Mouse (Mus musculus): ENCODE results near the gene Arhgap10. TPM values are rescaled to one million over a fixed set of nuclear protein-coding genes. Genes with fewer than 3 reads are reported as not detected.

The Arhgap10 gene
- polyA plus RNA-seq, 1 experiment from 2014 or later: 34.1 TPM

DNA sequence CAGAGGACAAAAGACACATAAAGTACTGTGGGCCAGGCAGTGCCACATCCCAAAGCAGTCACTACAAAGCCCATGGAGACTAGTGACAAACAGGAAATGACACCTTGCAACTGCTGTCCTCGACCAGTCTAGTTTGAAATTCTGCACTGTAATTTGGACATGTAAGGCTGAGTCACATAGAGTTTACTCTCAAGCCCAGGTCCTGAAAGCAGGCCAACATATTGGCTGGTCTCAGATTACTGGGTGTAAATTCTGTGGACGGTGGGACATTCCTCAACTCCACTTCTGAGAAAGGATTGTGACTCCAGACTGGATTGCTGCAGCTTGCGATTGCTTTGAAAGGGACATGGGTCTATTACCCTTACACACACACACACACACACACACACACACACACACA, 229.7 kb downstream of the Arhgap10 start:
- Histone ChIP-seq H3K4me3 (replicated peaks) (no peak overlapping the region), H3K4me2 (no peak overlapping the region), H3K9ac (no peak overlapping the region), H3K27me3 (no peaks in the 10 kb centered on the region), H3K27ac (no peak overlapping the region), H3K4me1 (no peaks in the 10 kb centered on the region), H3K9me3 (replicated peaks) (no peaks in the 10 kb centered on the region), H3K36me3 (no peaks in the 10 kb centered on the region)
- 28% methylated on average over 3 of the region's 3 CpGs for WGBS
- no peak; the same call in 1 of the 2 replicates for ATAC-seq (replicated peaks; ENCODE audit: low FRiP score)

DNA sequence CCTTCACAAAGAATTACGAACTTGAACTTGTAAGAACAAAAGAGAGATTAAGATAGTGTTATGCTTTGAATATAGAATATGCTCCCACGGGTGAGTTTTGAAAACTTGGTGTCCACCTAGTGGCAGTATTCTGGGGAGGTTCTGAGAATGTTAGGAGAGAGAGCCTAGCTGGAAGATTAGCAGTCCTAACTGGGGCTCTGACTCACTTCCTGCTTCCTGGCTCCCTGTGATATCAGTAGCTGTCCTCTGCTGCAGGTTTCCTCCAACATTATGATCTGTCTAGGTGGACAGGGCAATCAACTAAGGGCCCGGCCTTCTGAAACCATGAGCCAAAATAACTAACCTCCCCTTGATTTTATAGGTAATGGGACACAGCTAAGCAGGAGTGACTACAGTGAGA, 233.3 kb downstream of the Arhgap10 start:
- H3K4me3 ChIP-seq (replicated peaks): no peak overlapping the region
- H3K4me2 ChIP-seq: no peak overlapping the region
- no peaks in the 10 kb centered on the region for H3K9me3 ChIP-seq (replicated peaks)
- ATAC-seq (replicated peaks; ENCODE audit: low FRiP score): no peak
- H3K27ac ChIP-seq: no peak overlapping the region
- H3K9ac ChIP-seq: no peak overlapping the region
- 0 out of 2 replicates have a peak, but pooled peaks cover 2% of the 10 kb centered on the region for H3K4me1 ChIP-seq
- WGBS: 85% methylated on average over 3 of the region's 3 CpGs
- no peaks in the 10 kb centered on the region for H3K36me3 ChIP-seq
- H3K27me3 ChIP-seq: no peaks in the 10 kb centered on the region

DNA sequence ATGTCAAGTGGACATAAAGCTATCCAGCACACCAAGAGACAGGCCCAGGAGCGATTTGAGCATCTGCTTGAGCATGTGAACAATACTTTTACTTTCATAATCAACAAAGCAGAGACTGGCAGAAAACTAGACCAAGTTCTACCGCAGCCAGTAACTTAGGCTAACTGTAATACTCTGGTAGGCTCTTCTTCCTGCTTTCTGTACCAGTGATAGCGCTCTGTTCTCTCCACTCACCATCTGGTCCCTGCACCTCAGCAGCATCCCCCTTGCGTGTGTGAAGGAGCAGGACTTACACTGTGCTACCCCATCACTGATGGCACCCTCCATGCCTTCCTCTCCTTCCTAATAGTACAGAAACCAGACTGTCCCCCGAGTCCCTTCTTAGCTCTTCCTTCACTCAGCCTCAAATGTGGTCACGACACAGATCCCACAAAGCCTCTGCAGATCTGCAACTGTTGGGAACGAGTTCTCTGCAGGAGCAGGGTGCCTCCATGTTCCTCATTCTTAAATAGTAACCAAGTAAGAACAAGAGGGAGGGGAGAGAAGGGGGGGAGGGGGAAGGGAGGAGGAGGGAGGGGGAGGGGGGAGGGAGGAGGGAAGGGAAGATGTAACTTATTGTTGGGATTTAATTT, 235.0 kb downstream of the Arhgap10 start:
- H3K4me2 ChIP-seq: no peak overlapping the region
- no peaks in the 10 kb centered on the region for H3K36me3 ChIP-seq
- no peak overlapping the region for H3K4me3 ChIP-seq (replicated peaks)
- 93% methylated on average over 7 of the region's 7 CpGs for WGBS
- no peak overlapping the region for H3K9ac ChIP-seq
- 0 out of 2 replicates have a peak, but pooled peaks cover 2% of the 10 kb centered on the region for H3K4me1 ChIP-seq
- ATAC-seq (replicated peaks; ENCODE audit: low FRiP score): 0 out of 2 replicates have a peak, but pooled peaks have one; percentile 19
- H3K27me3 ChIP-seq: no peaks in the 10 kb centered on the region
- H3K27ac ChIP-seq: no peak overlapping the region
- H3K9me3 ChIP-seq (replicated peaks): no peaks in the 10 kb centered on the region

DNA sequence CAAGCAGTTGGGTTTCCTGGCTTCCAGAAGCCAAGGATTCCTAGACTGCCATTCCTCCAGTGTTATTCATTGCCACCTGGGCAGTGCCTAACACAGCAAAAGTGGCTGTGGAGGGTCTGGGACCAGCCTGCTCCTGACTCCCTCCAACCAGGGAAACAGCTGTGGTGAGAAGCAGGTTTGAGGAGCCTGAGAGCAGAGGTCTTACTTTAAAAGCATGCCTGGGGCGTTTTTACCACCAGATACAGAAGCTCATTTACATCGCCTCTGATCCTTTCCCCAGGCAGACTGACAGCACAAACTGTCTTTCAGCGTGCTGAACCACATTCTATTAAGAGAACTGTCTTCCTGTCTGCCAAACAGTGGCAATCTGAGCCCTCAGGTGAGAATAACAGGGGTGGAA, 237.8 kb downstream of the Arhgap10 start:
- H3K4me3 ChIP-seq (replicated peaks): no peak overlapping the region
- H3K4me1 ChIP-seq: peaks cover 5% of the 10 kb centered on the region
- H3K9me3 ChIP-seq (replicated peaks): no peaks in the 10 kb centered on the region
- ATAC-seq (replicated peaks; ENCODE audit: low FRiP score): no peak
- H3K27ac ChIP-seq: no peak overlapping the region
- H3K4me2 ChIP-seq: no peak overlapping the region
- peaks cover 10% of the 10 kb centered on the region; the same call in 1 of the 2 replicates for H3K36me3 ChIP-seq
- H3K9ac ChIP-seq: no peak overlapping the region
- no peaks in the 10 kb centered on the region for H3K27me3 ChIP-seq
- 43% methylated on average over 3 of the region's 3 CpGs for WGBS

DNA sequence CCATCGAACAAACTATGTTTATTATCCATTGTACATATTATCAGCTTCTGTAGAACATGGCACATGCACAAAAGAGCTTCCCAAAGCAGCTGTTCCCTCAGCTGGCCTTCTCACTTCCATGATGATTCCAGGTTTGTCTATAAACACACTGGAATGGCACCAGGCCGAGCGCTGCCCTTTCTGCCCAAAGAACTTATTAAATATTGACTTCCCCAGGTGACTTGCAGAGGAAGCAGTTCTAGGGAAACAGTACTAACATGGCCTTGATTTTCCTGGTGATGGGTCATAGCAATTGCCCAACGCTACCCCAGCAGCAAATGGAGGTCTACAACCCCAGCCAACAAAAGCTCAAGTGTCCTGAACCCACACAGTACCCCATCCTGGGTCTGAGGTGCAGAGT, 239.5 kb downstream of the Arhgap10 start:
- Histone ChIP-seq H3K36me3 (peaks cover 10% of the 10 kb centered on the region; the same call in 1 of the 2 replicates), H3K9ac (no peak overlapping the region), H3K4me2 (no peak overlapping the region), H3K4me3 (replicated peaks) (no peak overlapping the region), H3K27me3 (no peaks in the 10 kb centered on the region), H3K27ac (no peak overlapping the region), H3K4me1 (peaks cover 5% of the 10 kb centered on the region), H3K9me3 (replicated peaks) (no peaks in the 10 kb centered on the region)
- 94% methylated on average over 4 of the region's 4 CpGs for WGBS
- ATAC-seq (replicated peaks; ENCODE audit: low FRiP score): no peak

DNA sequence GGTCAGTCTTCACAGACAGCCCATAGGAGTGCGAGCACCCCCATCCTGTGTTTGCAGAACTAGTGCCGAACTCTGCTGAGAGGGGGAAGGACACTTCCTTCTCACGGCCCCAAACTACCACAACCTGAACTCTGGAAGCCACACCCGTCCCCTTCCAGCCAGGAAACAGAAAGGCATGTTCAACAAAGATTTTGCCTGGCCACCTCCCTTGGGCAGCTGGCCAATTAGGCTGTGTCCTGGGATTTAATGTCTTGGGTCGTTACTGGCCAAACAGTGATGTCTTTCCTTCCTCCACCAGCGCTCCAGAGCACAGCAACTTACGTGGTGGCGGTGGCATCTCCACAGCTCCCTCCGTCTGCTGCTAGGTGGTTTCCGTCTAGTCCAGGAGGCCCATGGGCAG, 240.9 kb downstream of the Arhgap10 start:
- H3K36me3 ChIP-seq: peaks cover 14% of the 10 kb centered on the region
- H3K9ac ChIP-seq: no peak overlapping the region
- peaks cover 4% of the 10 kb centered on the region for H3K4me1 ChIP-seq
- ATAC-seq (replicated peaks; ENCODE audit: low FRiP score): no peak
- 79% methylated on average over 10 of the region's 10 CpGs for WGBS
- no peak overlapping the region for H3K4me2 ChIP-seq
- H3K27ac ChIP-seq: no peak overlapping the region
- no peak overlapping the region for H3K4me3 ChIP-seq (replicated peaks)
- H3K27me3 ChIP-seq: no peaks in the 10 kb centered on the region
- H3K9me3 ChIP-seq (replicated peaks): no peaks in the 10 kb centered on the region

DNA sequence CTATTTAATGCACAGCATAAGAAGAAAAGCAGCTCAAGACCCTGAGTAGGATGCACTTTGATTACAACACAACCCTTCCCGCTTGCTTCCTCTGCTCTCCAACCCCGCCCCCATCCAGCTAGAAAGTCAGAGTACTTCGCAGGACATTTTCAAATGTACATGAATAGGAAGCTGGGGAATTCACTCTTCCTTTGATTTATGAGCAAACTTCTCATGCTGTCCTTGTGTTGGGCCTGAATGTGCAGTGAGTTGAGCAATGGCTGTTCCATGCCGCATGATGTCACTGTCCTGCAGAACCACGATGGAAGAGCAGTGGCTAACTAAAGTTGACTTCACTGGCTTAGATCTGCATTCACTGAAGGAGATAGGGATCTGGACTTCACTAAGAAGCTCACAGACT, 242.2 kb downstream of the Arhgap10 start:
- Histone ChIP-seq H3K4me2 (no peak overlapping the region), H3K27ac (no peak overlapping the region), H3K9me3 (replicated peaks) (no peaks in the 10 kb centered on the region), H3K9ac (no peak overlapping the region), H3K27me3 (no peaks in the 10 kb centered on the region), H3K4me1 (peaks cover 4% of the 10 kb centered on the region), H3K36me3 (peaks cover 26% of the 10 kb centered on the region), H3K4me3 (replicated peaks) (no peak overlapping the region)
- WGBS: 78% methylated on average over 5 of the region's 5 CpGs
- no peak for ATAC-seq (replicated peaks; ENCODE audit: low FRiP score)

DNA sequence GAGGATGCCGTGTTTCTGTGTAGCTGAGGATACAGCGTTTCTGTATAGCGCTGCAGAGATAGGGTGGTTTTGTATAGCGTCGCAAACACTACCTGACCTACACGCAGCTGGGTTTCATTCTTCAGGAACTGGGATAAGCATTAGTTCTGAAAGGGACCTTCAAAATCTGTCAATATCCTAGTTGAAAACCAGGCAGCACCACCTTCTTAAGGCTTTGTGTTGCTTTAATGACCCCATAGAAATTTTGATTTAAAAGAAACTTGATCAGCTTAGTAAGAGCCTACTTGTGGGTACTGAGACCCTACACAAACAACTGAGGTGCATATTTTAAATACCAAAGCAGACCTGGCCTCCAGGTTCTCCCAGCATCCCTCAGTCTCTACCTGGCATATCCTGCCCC, 245.6 kb downstream of the Arhgap10 start:
- no peak overlapping the region for H3K9ac ChIP-seq
- H3K9me3 ChIP-seq (replicated peaks): no peaks in the 10 kb centered on the region
- H3K27ac ChIP-seq: no peak overlapping the region
- H3K4me1 ChIP-seq: peaks cover 11% of the 10 kb centered on the region
- ATAC-seq (replicated peaks; ENCODE audit: low FRiP score): no peak
- WGBS: 95% methylated on average over 6 of the region's 6 CpGs
- no peak overlapping the region for H3K4me2 ChIP-seq
- no peaks in the 10 kb centered on the region for H3K27me3 ChIP-seq
- H3K36me3 ChIP-seq: peaks cover 44% of the 10 kb centered on the region
- H3K4me3 ChIP-seq (replicated peaks): no peak overlapping the region

DNA sequence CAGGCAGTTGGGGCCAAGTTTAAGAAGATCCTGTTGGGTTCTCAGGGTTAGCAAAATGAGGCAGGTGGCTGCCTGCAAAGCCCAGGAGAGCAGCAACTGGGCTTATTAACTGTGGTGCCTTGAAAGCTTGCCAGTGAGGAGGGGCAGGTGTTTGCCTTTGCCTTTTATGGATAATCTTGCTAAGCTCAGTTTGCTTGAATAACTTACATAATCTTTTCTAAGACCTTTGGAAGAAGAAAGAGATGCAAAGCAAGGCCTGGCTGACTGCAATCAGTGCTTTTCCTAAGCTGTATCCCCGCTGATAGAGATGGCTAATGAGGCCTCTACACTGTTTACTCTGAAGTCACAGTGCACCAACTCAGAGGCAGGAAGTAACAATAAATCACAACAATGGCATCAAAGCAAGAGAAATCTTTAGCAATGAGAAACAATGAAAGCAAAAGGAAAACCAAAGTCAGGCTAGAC, 249.8 kb downstream of the Arhgap10 start:
- Histone ChIP-seq H3K4me2 (no peak overlapping the region), H3K4me3 (replicated peaks) (no peak overlapping the region), H3K27me3 (no peaks in the 10 kb centered on the region), H3K9me3 (replicated peaks) (no peaks in the 10 kb centered on the region), H3K27ac (no peak overlapping the region), H3K4me1 (peaks cover 7% of the 10 kb centered on the region), H3K36me3 (peaks cover 37% of the 10 kb centered on the region), H3K9ac (no peak overlapping the region)
- 12% methylated on average over 1 of the region's 1 CpGs for WGBS
- peak; percentile 82 for ATAC-seq (replicated peaks; ENCODE audit: low FRiP score)

DNA sequence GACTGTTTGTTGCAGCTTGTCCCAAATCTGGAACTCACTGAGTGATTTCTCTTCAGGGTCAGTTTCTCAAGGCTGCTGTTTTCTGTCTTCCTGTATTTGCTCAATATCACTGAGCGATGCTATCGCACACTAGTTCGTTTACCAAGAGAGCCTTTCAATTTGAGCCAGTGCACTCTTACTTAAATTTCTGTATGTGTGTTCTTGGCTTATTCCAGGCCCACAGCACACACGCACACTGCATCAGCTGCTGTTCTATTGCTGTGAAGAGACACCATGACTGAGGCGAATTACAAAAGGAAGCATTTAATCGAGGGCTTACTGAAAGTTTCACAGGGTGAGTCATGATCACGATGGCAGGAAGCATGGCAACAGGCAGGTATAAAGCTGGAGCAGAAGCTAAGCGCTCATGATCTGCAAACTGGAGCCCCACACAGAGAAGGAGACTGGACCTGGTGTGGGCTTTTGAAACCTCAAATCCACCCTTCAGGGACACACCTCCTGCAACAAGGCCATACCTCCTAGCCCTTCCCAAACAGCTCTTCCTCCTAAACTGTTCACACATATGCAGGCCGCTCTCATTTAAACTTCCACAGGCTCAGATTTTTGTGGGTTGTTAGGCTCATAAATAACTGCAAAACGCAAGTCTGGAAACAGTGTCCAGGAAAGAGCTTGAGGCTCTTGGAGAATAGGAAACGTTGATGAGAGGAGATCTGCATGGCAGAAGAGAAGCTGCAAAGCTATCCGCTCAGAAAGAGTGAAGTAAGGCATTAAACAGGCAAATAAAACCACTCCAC, 255.3 kb downstream of the Arhgap10 start:
- no peaks in the 10 kb centered on the region for H3K4me1 ChIP-seq
- 70% methylated on average over 12 of the region's 12 CpGs for WGBS
- no peak overlapping the region for H3K4me2 ChIP-seq
- no peaks in the 10 kb centered on the region for H3K9me3 ChIP-seq (replicated peaks)
- H3K36me3 ChIP-seq: peaks cover 25% of the 10 kb centered on the region
- no peak for ATAC-seq (replicated peaks; ENCODE audit: low FRiP score)
- H3K4me3 ChIP-seq (replicated peaks): no peak overlapping the region
- H3K27ac ChIP-seq: no peak overlapping the region
- no peaks in the 10 kb centered on the region for H3K27me3 ChIP-seq
- H3K9ac ChIP-seq: no peak overlapping the region

DNA sequence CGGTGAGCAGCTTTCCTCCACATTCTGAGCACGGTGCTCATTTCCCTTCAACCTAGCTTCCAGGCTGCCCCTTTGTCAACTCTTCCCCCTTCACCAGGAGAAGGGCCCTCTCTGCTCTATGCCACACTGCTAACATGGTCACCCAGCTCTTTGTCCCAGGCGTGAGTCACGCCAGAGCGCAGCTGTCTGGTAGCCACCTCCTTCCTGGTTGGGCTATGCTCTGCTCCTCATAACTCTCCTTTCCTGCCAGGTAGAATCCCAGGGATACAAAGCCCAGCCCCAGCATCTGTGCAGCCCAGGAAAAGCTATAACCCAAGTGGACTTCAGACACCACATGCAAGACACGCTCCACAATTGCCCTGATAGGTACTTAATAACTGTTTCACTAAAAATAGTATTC, 256.5 kb downstream of the Arhgap10 start:
- no peaks in the 10 kb centered on the region for H3K27me3 ChIP-seq
- no peak for ATAC-seq (replicated peaks; ENCODE audit: low FRiP score)
- H3K4me2 ChIP-seq: no peak overlapping the region
- H3K9me3 ChIP-seq (replicated peaks): no peaks in the 10 kb centered on the region
- no peak overlapping the region for H3K4me3 ChIP-seq (replicated peaks)
- WGBS: 82% methylated on average over 6 of the region's 6 CpGs
- H3K36me3 ChIP-seq: peaks cover 33% of the 10 kb centered on the region
- H3K9ac ChIP-seq: no peak overlapping the region
- H3K27ac ChIP-seq: no peak overlapping the region
- H3K4me1 ChIP-seq: no peaks in the 10 kb centered on the region

DNA sequence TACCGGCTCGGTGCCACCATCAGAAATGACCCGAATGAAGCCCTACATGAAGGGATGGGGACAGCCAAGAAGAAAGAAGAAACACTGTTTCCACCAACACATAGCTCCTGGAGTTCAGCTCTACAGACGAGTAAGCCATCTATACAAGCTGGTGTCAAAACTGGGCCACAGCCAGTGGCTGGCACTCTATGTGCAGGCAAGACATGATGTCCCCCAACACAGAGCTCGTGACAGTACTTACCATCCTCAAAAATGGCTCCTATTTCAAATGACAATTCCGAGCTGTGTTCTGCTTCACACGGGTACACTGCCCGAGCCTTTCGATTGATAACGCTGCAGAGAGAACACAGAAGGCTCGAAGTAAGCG, 260.7 kb downstream of the Arhgap10 start:
- Histone ChIP-seq H3K27me3 (no peaks in the 10 kb centered on the region), H3K9ac (no peak overlapping the region), H3K4me1 (no peaks in the 10 kb centered on the region), H3K36me3 (peaks cover 48% of the 10 kb centered on the region), H3K4me2 (no peak overlapping the region), H3K4me3 (replicated peaks) (no peak overlapping the region), H3K27ac (no peak overlapping the region), H3K9me3 (replicated peaks) (no peaks in the 10 kb centered on the region)
- ATAC-seq (replicated peaks; ENCODE audit: low FRiP score): no peak
- WGBS: 95% methylated on average over 12 of the region's 12 CpGs

All from kidney, embryonic 15.5 days (tissue).